Mouse (Mus musculus) cerebellum, postnatal 25 days (tissue): ENCODE data around the gene Camta2.

Source experiments
- DNase-seq, 2 experiments: peaks; one replicate each; pipeline ENCODE4 v3.0.0; 2021; ENCODE audit warnings: mixed read lengths in 2 of 2

Camta2 gene

GRCm38 (mm10) chr11:70687601-70688199 is at the start of gene Camta2:
Gene Camta2 (minus strand): TSS chr11:70688105.
- peak; percentile 93 to 95 for DNase-seq

- no peak for DNase-seq
Measured at GRCm38 (mm10) chr11:70733256-70733655, 45.4 kb upstream of the Camta2 start.

- peak; percentile 23 to 31 for DNase-seq
Measured at GRCm38 (mm10) chr11:70731178-70731577, 43.3 kb upstream of the Camta2 start.

GRCm38 (mm10) chr11:70730427-70731038 is 42.6 kb upstream of the Camta2 start:
- no peak for DNase-seq

GRCm38 (mm10) chr11:70727385-70727784 is 39.5 kb upstream of the Camta2 start:
- no peak for DNase-seq

- DNase-seq: no peak
Measured at GRCm38 (mm10) chr11:70726585-70726984, 38.7 kb upstream of the Camta2 start.

- no peak for DNase-seq
Measured at GRCm38 (mm10) chr11:70724706-70725105, 36.8 kb upstream of the Camta2 start.

- DNase-seq: no peak
Measured at GRCm38 (mm10) chr11:70721072-70721471, 33.2 kb upstream of the Camta2 start.

- no peak for DNase-seq
Measured at GRCm38 (mm10) chr11:70720567-70720966, 32.7 kb upstream of the Camta2 start.

- DNase-seq: no peak
Measured at GRCm38 (mm10) chr11:70718481-70718880, 30.6 kb upstream of the Camta2 start.

GRCm38 (mm10) chr11:70715832-70716231 is 27.9 kb upstream of the Camta2 start:
- no peak for DNase-seq

GRCm38 (mm10) chr11:70713222-70713621 is 25.3 kb upstream of the Camta2 start:
- no peak for DNase-seq

GRCm38 (mm10) chr11:70711026-70711425 is 23.1 kb upstream of the Camta2 start:
- no peak for DNase-seq

GRCm38 (mm10) chr11:70706127-70706526 is 18.2 kb upstream of the Camta2 start:
- DNase-seq: no peak

GRCm38 (mm10) chr11:70702781-70703180 is 14.9 kb upstream of the Camta2 start:
- DNase-seq: peak in 1 of 2 experiments; percentile 42

GRCm38 (mm10) chr11:70701984-70702733 is 14.3 kb upstream of the Camta2 start:
- no peak for DNase-seq

- DNase-seq: peak in 1 of 2 experiments; percentile 27
Measured at GRCm38 (mm10) chr11:70701221-70701955, 13.5 kb upstream of the Camta2 start.

- peak; percentile 74 to 75 for DNase-seq
Measured at GRCm38 (mm10) chr11:70700613-70701012, 12.7 kb upstream of the Camta2 start.

- peak; percentile 98 for DNase-seq
Measured at GRCm38 (mm10) chr11:70699722-70700556, 12.0 kb upstream of the Camta2 start, which contains the start of the genes Inca1 and Kif1c. Gene Inca1 (minus strand): TSS chr11:70700155. Gene Kif1c (plus strand): TSS chr11:70700548.

- DNase-seq: no peak
Measured at GRCm38 (mm10) chr11:70699051-70699450, 11.1 kb upstream of the Camta2 start.

GRCm38 (mm10) chr11:70697376-70697775 is 9.5 kb upstream of the Camta2 start:
- no peak for DNase-seq

GRCm38 (mm10) chr11:70693504-70693903 is 5.6 kb upstream of the Camta2 start:
- no peak for DNase-seq
